Mouse (Mus musculus) mouse embryonic stem cell (cell line): ENCODE results near the gene Foxred2.

Experiments used
- in situ Hi-C, 2 experiments: fragments of 300-500 bp; cut with MboI; formaldehyde crosslinking; loops; 1 replicate in 1 of 2; 3 replicates in 1 of 2; pipeline ENCODE4 v1.14.3; 2019 to 2020; ENCODE audit warnings: low sequenced_read_pairs in 2 of 2, low pct_unique_long_range_greater_than_20kb in 1 of 2, mixed read lengths in 1 of 2; ENCODE audit not compliant: unreplicated experiment in 1 of 2

The Foxred2 gene

GRCm38 (mm10) chr15:77956404-77956901, at the start of gene Foxred2:
Gene Foxred2, minus strand, starts transcription at chr15:77956722.
- in situ Hi-C loops, result no loop called here

- in situ Hi-C loops, result no loop called here
Observed at GRCm38 (mm10) chr15:78003929-78004328, 47.4 kb upstream of the Foxred2 start.

GRCm38 (mm10) chr15:78001400-78001799, 44.9 kb upstream of the Foxred2 start:
- in situ Hi-C loops, result no loop called here

GRCm38 (mm10) chr15:77988541-77988940, 32.0 kb upstream of the Foxred2 start:
- in situ Hi-C loops, result no loop called here

- in situ Hi-C loops, result no loop called here
Observed at GRCm38 (mm10) chr15:77983391-77983790, 26.9 kb upstream of the Foxred2 start.

- in situ Hi-C loops, result no loop called here
Observed at GRCm38 (mm10) chr15:77982195-77982939, 25.8 kb upstream of the Foxred2 start.

- in situ Hi-C loops, result no loop called here
Observed at GRCm38 (mm10) chr15:77981181-77981680, 24.7 kb upstream of the Foxred2 start.

- in situ Hi-C loops, result no loop called here
Observed at GRCm38 (mm10) chr15:77979427-77979865, 22.9 kb upstream of the Foxred2 start.

- in situ Hi-C loops, result no loop called here
Observed at GRCm38 (mm10) chr15:77977663-77978062, 21.1 kb upstream of the Foxred2 start.

- in situ Hi-C loops, result no loop called here
Observed at GRCm38 (mm10) chr15:77974165-77974841, 17.8 kb upstream of the Foxred2 start.

GRCm38 (mm10) chr15:77970470-77971292, 14.2 kb upstream of the Foxred2 start, which contains the start of gene Eif3d:
Gene Eif3d, minus strand, starts transcription at chr15:77970813.
- in situ Hi-C loops, result no loop called here

- in situ Hi-C loops, result no loop called here
Observed at GRCm38 (mm10) chr15:77969940-77970469, 13.5 kb upstream of the Foxred2 start.

- in situ Hi-C loops, result no loop called here
Observed at GRCm38 (mm10) chr15:77965117-77965528, 8.6 kb upstream of the Foxred2 start.

GRCm38 (mm10) chr15:77962447-77962846, 5.9 kb upstream of the Foxred2 start:
- in situ Hi-C loops, result no loop called here

- in situ Hi-C loops, result no loop called here
Observed at GRCm38 (mm10) chr15:77960693-77961092, 4.2 kb upstream of the Foxred2 start.

- in situ Hi-C loops, result no loop called here
Observed at GRCm38 (mm10) chr15:77958071-77958470, 1.5 kb upstream of the Foxred2 start.

- in situ Hi-C loops, result no loop called here
Observed at GRCm38 (mm10) chr15:77957625-77958024, 1.1 kb upstream of the Foxred2 start.
